Mouse (Mus musculus) brown adipose tissue, adult 24 weeks (tissue): ENCODE data around the gene 1700018B08Rik. TPM values are rescaled to one million over a fixed set of nuclear protein-coding genes. Genes with fewer than 3 reads are reported as not detected.

Source experiments
- H3K27ac ChIP-seq: fragments of 200-500 bp; replicated peaks from 2 replicates; pipeline ENCODE4 v1.5.1; 2012; ENCODE audit warnings: low read depth, mild to moderate bottlenecking, low read length
- H3K4me1 ChIP-seq: fragments of 200-500 bp; 2 replicates; pipeline ENCODE4 v1.6.1; 2012; ENCODE audit warnings: low read length, mixed read lengths; ENCODE audit not compliant: control insufficient read depth, insufficient read depth, insufficient read length
- H3K4me3 ChIP-seq: fragments of 200-500 bp; 2 replicates; pipeline ENCODE4 v1.5.1; 2012; ENCODE audit warnings: low read depth, mild to moderate bottlenecking, low read length, moderate library complexity; ENCODE audit not compliant: insufficient read depth
- polyA plus RNA-seq: library from polyadenylated mRNA; stranded (reverse); fragments of >200 nt; gene quantifications from 2 replicates; pipeline ENCODE4 v1.2.4, GENCODE M21; 2012; ENCODE audit not compliant: missing spikeins, insufficient read depth, insufficient read length

The 1700018B08Rik gene
- polyA plus RNA-seq, 1 experiment = not detected

DNA sequence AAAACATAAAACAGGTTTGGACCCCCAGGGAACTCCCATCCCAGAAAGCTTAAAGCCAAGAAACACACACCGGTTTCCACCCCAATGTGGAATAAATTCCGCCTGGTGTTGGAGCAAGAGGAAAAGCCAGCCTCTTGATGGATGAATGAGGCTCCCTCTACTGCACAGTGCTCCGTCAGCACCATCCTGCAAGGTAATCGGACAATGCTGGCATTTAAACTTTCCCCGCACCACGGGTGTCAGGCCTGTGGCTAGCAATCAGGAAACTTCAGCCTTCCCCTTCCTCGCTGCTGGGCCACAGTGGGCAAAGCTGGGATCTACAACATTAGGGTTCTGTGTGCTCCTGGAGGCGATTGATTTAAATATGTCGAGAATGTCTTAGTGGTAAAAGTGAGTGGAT, 52.5 kb downstream of the 1700018B08Rik start:
- no peak overlapping the region for H3K27ac ChIP-seq
- no peaks in the 10 kb centered on the region for H3K4me1 ChIP-seq
- no peak overlapping the region for H3K4me3 ChIP-seq

DNA sequence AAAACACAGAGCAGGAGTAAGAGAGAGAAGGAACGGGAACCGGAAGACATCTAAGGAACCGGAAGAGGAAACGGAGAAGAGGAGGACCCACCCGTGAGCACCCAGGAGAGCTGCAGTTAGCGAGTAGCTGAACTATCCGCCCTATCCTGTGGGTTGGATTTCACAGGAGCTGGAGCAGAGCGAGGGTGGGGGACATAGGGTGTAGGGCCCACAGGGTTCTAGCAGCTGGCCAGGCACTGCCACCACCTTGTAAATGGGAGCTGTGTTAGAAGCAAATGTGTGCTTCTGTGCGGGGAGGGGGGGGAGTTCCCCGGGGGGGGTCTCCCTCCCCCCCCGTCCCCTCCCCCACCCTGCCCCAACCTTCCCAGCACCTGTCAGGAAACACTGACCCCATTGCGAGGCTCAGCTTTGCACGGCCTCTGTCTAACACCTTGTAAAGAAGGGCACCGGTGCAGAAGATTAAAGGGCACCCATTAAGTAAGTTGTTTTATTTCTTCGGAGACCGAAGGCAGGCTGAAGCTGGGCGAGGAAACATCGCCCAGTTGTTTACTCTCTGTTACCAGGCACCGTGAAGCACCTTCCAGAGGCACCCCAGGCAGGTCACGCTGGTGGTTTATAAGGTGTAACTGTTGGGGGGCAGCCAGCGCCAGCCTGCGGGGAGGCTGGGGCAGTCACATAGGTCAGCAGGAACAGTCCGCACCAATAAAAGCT, 59.9 kb downstream of the 1700018B08Rik start:
- H3K4me1 ChIP-seq = no peaks in the 10 kb centered on the region

More for the DNA sequence above, 59.9 kb downstream of the 1700018B08Rik start:
- Histone ChIP-seq H3K4me3 (no peak overlapping the region), H3K27ac (no peak overlapping the region)

Other genes with a start within 250 kb of the 1700018B08Rik start
- 9.7 and 14.7 TPM in 2 replicates for gene Fbxo31, start 34.5 kb upstream of the 1700018B08Rik start, polyA plus RNA-seq
- gene Map1lc3b, start 46.0 kb upstream of the 1700018B08Rik start, polyA plus RNA-seq = 258 and 275 TPM in 2 replicates
- 8.9 and 9.8 TPM in 2 replicates for gene Zcchc14, start 108.6 kb upstream of the 1700018B08Rik start, polyA plus RNA-seq
- not detected in 2 replicates for gene Jph3, start 185.3 kb upstream of the 1700018B08Rik start, polyA plus RNA-seq